Mouse (Mus musculus): ENCODE results near the gene Crtac1.

The Crtac1 gene

GRCm38 (mm10) chr19:42284178-42284577, 147.4 kb downstream of the Crtac1 start:
- no peak for DNase-seq (ENCODE audit: low read depth, low spot score)

- DNase-seq (ENCODE audit: low read depth, low spot score), result no peak
Observed at GRCm38 (mm10) chr19:42279611-42280010, 152.0 kb downstream of the Crtac1 start.

GRCm38 (mm10) chr19:42278461-42278860, 153.1 kb downstream of the Crtac1 start:
- peak; percentile 71 for DNase-seq (ENCODE audit: low read depth, low spot score)

- DNase-seq (ENCODE audit: low read depth, low spot score), result no peak
Observed at GRCm38 (mm10) chr19:42277288-42277687, 154.3 kb downstream of the Crtac1 start.

- DNase-seq (ENCODE audit: low read depth, low spot score), result peak; percentile 57
Observed at GRCm38 (mm10) chr19:42272003-42272963, 159.3 kb downstream of the Crtac1 start.

- no peak for DNase-seq (ENCODE audit: low read depth, low spot score)
Observed at GRCm38 (mm10) chr19:42271182-42271581, 160.4 kb downstream of the Crtac1 start.

- no peak for DNase-seq (ENCODE audit: low read depth, low spot score)
Observed at GRCm38 (mm10) chr19:42270119-42270518, 161.5 kb downstream of the Crtac1 start.

- no peak for DNase-seq (ENCODE audit: low read depth, low spot score)
Observed at GRCm38 (mm10) chr19:42268337-42268736, 163.2 kb downstream of the Crtac1 start.

GRCm38 (mm10) chr19:42263524-42263923, 168.1 kb downstream of the Crtac1 start:
- no peak for DNase-seq (ENCODE audit: low read depth, low spot score)

- no peak for DNase-seq (ENCODE audit: low read depth, low spot score)
Observed at GRCm38 (mm10) chr19:42260486-42260885, 171.1 kb downstream of the Crtac1 start.

- no peak for DNase-seq (ENCODE audit: low read depth, low spot score)
Observed at GRCm38 (mm10) chr19:42258596-42258995, 173.0 kb downstream of the Crtac1 start.

GRCm38 (mm10) chr19:42258031-42258430, 173.6 kb downstream of the Crtac1 start:
- DNase-seq (ENCODE audit: low read depth, low spot score), result no peak

- no peak for DNase-seq (ENCODE audit: low read depth, low spot score)
Observed at GRCm38 (mm10) chr19:42257241-42257635, 174.3 kb downstream of the Crtac1 start.

GRCm38 (mm10) chr19:42256611-42257240, 174.9 kb downstream of the Crtac1 start:
- DNase-seq (ENCODE audit: low read depth, low spot score), result no peak

- peak; percentile 39 for DNase-seq (ENCODE audit: low read depth, low spot score)
Observed at GRCm38 (mm10) chr19:42255784-42256610, 175.6 kb downstream of the Crtac1 start.

- no peak for DNase-seq (ENCODE audit: low read depth, low spot score)
Observed at GRCm38 (mm10) chr19:42255438-42255783, 176.2 kb downstream of the Crtac1 start.

- no peak for DNase-seq (ENCODE audit: low read depth, low spot score)
Observed at GRCm38 (mm10) chr19:42249976-42250914, 181.3 kb downstream of the Crtac1 start.

- no peak for DNase-seq (ENCODE audit: low read depth, low spot score)
Observed at GRCm38 (mm10) chr19:42247519-42247918, 184.1 kb downstream of the Crtac1 start, which contains the start of gene Golga7b. Gene Golga7b, plus strand, starts transcription at chr19:42247574.

- DNase-seq (ENCODE audit: low read depth, low spot score), result no peak
Observed at GRCm38 (mm10) chr19:42246626-42247025, 185.0 kb downstream of the Crtac1 start.

- no peak for DNase-seq (ENCODE audit: low read depth, low spot score)
Observed at GRCm38 (mm10) chr19:42243401-42243800, 188.2 kb downstream of the Crtac1 start.

GRCm38 (mm10) chr19:42240881-42241280, 190.7 kb downstream of the Crtac1 start:
- DNase-seq (ENCODE audit: low read depth, low spot score), result no peak
